Mouse (Mus musculus) liver, postnatal 0 days (tissue): ENCODE results near the gene Srsf3. TPM values are rescaled to one million over a fixed set of nuclear protein-coding genes. Genes with fewer than 3 reads are reported as not detected.
"Not testable (repeated sequence)": the region's sequence is repeated elsewhere in the genome, so short reads cannot be mapped to it uniquely, and the experiment has no call there.

Experiments used
- ATAC-seq: fragments of 200-750 bp; cut with Nextera tagmentation; 2 replicates; pipeline ENCODE4 v1.8.0; 2017; ENCODE audit warnings: mild to moderate bottlenecking, moderate library complexity
- DNase-seq: peaks from one replicate; pipeline ENCODE4 v3.0.0-alpha.2; 2016
- H3K27ac ChIP-seq: fragments of 300-500 bp; sonication (generic); 2 replicates; pipeline ENCODE4 v1.5.1; 2014; ENCODE audit warnings: antibody characterized with exemption, moderate library complexity, mild to moderate bottlenecking, low read depth
- H3K27me3 ChIP-seq: fragments of 300-500 bp; sonication (generic); 2 replicates; pipeline ENCODE4 v1.6.1; 2014; ENCODE audit warnings: low read length, control low read depth, mixed read lengths; ENCODE audit not compliant: insufficient read depth
- H3K36me3 ChIP-seq: fragments of 300-500 bp; sonication (generic); replicated peaks from 2 replicates; pipeline ENCODE4 v1.6.1; 2014; ENCODE audit warnings: mild to moderate bottlenecking, control low read depth, low read length, moderate library complexity, mixed read lengths; ENCODE audit not compliant: insufficient read depth
- H3K4me1 ChIP-seq: fragments of 300-500 bp; sonication (generic); 2 replicates; pipeline ENCODE4 v1.6.1; 2014; ENCODE audit warnings: antibody characterized with exemption, mild to moderate bottlenecking, control low read depth; ENCODE audit not compliant: insufficient read depth
- H3K4me2 ChIP-seq: fragments of 300-500 bp; sonication (generic); 2 replicates; pipeline ENCODE4 v1.6.1; 2014; ENCODE audit warnings: low read depth, mild to moderate bottlenecking, low read length, moderate library complexity, mixed read lengths
- H3K4me3 ChIP-seq: fragments of 300-500 bp; sonication (generic); 2 replicates; pipeline ENCODE4 v1.5.1; 2014; ENCODE audit warnings: low read depth, low read length
- H3K9ac ChIP-seq: fragments of 300-500 bp; sonication (generic); replicated peaks from 2 replicates; pipeline ENCODE4 v1.6.1; 2014; ENCODE audit warnings: mild to moderate bottlenecking, moderate library complexity
- H3K9me3 ChIP-seq: fragments of 300-500 bp; sonication (generic); 2 replicates; pipeline ENCODE4 v1.6.1; 2016; ENCODE audit warnings: mild to moderate bottlenecking, control low read depth, low read length, mixed read lengths
- CTCF ChIP-seq: sonication (generic); IDR thresholded peaks from 2 replicates; pipeline ENCODE4 v1.5.1; 2016; ENCODE audit warnings: antibody characterized with exemption, low read depth
- EP300 ChIP-seq: IDR thresholded peaks from 2 replicates; pipeline ENCODE4 v1.6.1; 2016; ENCODE audit warnings: antibody characterized with exemption, low read depth, mild to moderate bottlenecking
- WGBS: fragments of 180-500 bp; shearing (Covaris S2); extraction: QIAGEN DNeasy Blood & Tissue Kit; methylation state at CpG from one replicate; pipeline ENCODE4 v1.1.7; 2014; ENCODE audit not compliant: insufficient replicate concordance; 5-methylcytosine and 5-hydroxymethylcytosine counted together
- polyA plus RNA-seq: library from polyadenylated mRNA; unstranded; fragments of >200 nt; fragmentation: Nextera tagmentation; extraction: Ambion mirVana; gene quantifications from 2 replicates; pipeline ENCODE4 v1.2.1, GENCODE M21; 2015

Gene Srsf3
- polyA plus RNA-seq, 1 experiment from 2014 or later, result 163 TPM

DNA sequence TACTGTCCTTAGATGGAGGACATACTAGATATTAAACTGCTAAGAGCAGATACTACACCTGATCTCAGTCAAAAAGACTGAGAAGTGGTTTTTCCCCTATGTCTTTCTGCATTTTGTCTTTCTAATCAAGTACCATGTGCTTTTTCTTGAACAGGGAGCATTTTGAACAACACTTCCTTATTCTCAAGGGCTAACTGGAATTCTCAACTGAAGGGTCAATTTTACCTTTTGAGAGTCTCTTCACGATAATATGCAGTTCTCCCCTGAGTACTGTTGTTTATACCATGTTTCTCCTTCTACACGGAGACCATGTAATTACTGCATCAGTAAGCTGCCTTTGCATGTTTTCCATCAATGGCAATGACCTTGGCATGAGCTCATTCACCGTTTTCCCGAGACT, 42.4 kb upstream of the Srsf3 start:
- TF ChIP-seq CTCF, result no peak
- TF ChIP-seq EP300, result no peak
- DNase-seq, result no peak
- WGBS, result 79% methylated on average over 4 of the region's 4 CpGs
- H3K4me3 ChIP-seq, result no peak overlapping the region
- no peaks in the 10 kb centered on the region for H3K4me1 ChIP-seq
- ATAC-seq, result no peak
- H3K4me2 ChIP-seq, result no peak overlapping the region
- H3K9ac ChIP-seq, result no peak overlapping the region
- H3K27ac ChIP-seq, result no peak overlapping the region
- H3K9me3 ChIP-seq, result no peaks in the 10 kb centered on the region
- peaks cover 62% of the 10 kb centered on the region for H3K36me3 ChIP-seq
- no peaks in the 10 kb centered on the region for H3K27me3 ChIP-seq

DNA sequence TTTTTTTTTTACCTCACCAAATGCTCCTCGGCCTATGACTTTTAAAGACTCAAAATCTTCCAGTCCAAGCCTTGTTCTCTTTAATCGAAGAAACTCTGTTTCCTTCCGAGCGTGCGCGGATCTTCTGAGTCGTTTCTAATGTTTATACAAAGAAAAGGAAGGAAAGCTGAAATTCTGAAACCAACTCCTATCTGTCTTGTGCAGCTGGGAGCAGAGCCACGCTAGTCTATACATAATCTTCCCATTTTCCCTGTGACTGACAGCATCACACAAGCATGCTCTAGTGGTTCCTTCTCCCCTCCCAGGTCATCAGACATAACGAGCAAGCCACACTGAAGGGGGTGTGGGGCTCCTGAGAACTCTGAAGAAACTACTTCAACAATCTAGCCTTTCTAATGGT, 41.1 kb upstream of the Srsf3 start:
- 74% methylated on average over 9 of the region's 9 CpGs for WGBS
- H3K4me3 ChIP-seq, result no peak overlapping the region
- no peaks in the 10 kb centered on the region for H3K27me3 ChIP-seq
- H3K27ac ChIP-seq, result no peak overlapping the region
- DNase-seq (no peak), ATAC-seq (no peak)
- no peak overlapping the region for H3K9ac ChIP-seq
- H3K4me1 ChIP-seq, result no peaks in the 10 kb centered on the region
- TF ChIP-seq CTCF, result no peak
- TF ChIP-seq EP300, result no peak
- peaks cover 62% of the 10 kb centered on the region for H3K36me3 ChIP-seq
- no peaks in the 10 kb centered on the region for H3K9me3 ChIP-seq
- no peak overlapping the region for H3K4me2 ChIP-seq

DNA sequence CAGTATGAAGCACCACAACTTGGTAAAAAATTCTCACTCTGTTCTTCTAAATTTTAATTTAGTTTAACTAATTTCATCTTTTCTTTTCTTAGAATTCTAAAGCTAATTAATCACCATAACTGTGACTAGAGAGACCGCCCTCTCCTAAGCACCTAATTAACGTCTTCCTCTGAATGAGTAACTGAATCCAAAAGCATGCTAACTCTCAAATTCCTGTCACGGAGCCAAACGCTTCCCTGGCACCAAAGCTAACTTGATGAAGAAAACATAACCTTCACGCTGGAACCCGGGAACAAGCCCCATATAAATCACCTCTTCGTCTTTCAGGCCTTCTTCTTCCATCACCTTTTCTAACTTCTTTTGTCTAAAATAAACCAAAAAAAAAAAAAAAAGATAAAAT, 40.3 kb upstream of the Srsf3 start:
- no peak for DNase-seq
- Histone ChIP-seq H3K36me3 (peaks cover 61% of the 10 kb centered on the region), H3K9ac (no peak overlapping the region), H3K4me3 (no peak overlapping the region), H3K4me1 (no peaks in the 10 kb centered on the region), H3K9me3 (no peaks in the 10 kb centered on the region), H3K27me3 (no peaks in the 10 kb centered on the region), H3K27ac (no peak overlapping the region), H3K4me2 (no peak overlapping the region)
- no peak for ATAC-seq
- WGBS, result 79% methylated on average over 7 of the region's 7 CpGs
- TF ChIP-seq EP300, result no peak
- no peak for TF ChIP-seq CTCF

DNA sequence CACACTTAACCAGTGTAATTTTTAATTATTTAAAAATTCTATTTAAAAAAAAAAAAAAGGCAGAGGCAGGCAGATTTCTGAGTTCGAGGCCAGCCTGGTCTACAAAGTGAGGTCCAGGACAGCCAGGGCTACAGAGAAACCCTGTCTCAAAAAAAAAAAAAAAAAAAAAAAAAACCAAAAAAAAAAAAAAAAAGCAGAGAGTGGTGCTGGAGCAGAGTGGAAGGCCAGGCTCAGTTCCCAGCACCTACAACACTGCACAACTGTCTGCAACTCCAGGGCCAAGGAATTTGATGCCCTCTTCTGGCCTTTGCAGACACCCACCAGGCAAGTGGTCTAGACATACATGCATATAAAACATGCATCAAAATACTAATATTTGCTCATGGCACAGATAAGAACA, 39.4 kb upstream of the Srsf3 start:
- H3K27ac ChIP-seq, ATAC-seq, H3K4me2 ChIP-seq, DNase-seq, H3K27me3 ChIP-seq, H3K4me1 ChIP-seq, H3K4me3 ChIP-seq, H3K9me3 ChIP-seq, H3K9ac ChIP-seq: not testable (repeated sequence)
- peaks cover 60% of the 10 kb centered on the region for H3K36me3 ChIP-seq
- WGBS, result 82% methylated on average over 1 of the region's 1 CpGs

DNA sequence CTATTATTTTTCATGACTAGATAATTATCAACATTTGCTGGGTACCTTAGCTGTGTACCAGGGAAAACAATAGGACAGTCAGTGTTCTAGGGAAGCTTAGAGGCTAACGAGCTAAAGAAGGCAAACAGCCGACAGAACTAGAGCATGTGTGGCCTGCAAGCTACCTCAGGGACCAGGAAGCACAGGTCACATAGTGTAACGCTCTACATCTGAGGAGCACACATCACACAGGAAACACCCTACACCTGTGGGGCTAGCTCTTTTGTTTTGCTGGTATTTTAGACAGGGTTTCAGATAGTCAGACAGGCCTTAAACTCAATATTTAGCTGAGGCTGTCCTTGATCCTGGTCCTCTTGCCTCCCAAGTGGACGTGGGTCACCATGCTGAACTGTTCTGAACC, 37.8 kb upstream of the Srsf3 start:
- DNase-seq (no peak), ATAC-seq (no peak)
- H3K9me3 ChIP-seq, result no peaks in the 10 kb centered on the region
- H3K4me3 ChIP-seq, result no peak overlapping the region
- H3K4me2 ChIP-seq, result no peak overlapping the region
- H3K27me3 ChIP-seq, result no peaks in the 10 kb centered on the region
- no peaks in the 10 kb centered on the region for H3K4me1 ChIP-seq
- H3K9ac ChIP-seq, result no peak overlapping the region
- WGBS, result 87% methylated on average over 4 of the region's 4 CpGs
- H3K27ac ChIP-seq, result no peak overlapping the region
- TF ChIP-seq EP300 (no peak), CTCF (no peak)
- peaks cover 62% of the 10 kb centered on the region for H3K36me3 ChIP-seq

DNA sequence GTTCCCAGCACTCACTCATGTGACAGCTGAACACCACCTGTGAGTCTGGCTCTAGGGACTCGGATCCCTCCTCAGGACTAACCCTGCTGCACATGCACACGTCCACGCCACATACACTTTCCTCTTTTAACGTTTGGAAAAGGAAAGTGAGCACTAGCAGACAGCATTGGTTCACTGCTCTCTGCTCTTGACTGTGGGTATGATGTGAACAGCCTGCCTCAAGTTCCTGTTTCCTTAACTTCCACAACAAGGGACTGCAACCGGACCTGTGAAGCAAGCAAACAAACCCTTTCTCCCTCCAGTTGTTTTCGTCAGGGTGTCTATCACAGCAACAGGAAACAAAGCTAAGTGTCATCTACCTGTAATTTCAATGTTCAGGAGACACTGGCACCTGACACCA, 32.0 kb upstream of the Srsf3 start:
- no peak for DNase-seq
- 59% methylated on average over 6 of the region's 6 CpGs for WGBS

DNA sequence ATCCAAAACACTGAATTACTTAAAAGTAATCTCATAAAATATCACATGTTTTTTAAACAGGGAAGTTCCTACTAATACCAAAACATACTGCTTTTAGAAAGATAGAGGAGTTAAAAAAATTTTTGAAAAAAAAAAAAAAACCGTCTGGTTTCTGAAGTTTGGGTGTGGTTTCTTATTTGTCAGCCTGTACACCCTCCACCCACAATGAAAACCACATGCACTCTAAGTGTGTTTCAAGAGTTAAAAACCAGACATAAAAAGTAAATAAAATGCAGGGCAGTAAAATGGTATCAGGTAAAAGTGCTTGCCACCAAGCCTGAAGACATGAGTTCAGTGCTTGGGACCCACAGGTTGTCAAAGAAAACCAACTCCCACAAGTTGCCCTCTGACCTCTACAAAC, 28.7 kb upstream of the Srsf3 start:
- 24% methylated on average over 1 of the region's 1 CpGs for WGBS
- no peak for ATAC-seq
- no peak for TF ChIP-seq EP300
- no peak for TF ChIP-seq CTCF

More for the DNA sequence above, 32.0 kb upstream of the Srsf3 start:
- H3K27ac ChIP-seq, result no peak overlapping the region
- no peaks in the 10 kb centered on the region for H3K27me3 ChIP-seq
- TF ChIP-seq CTCF, result no peak
- TF ChIP-seq EP300, result no peak
- no peak overlapping the region for H3K4me2 ChIP-seq
- H3K4me1 ChIP-seq, result peaks cover 20% of the 10 kb centered on the region
- H3K4me3 ChIP-seq, result no peak overlapping the region
- H3K9me3 ChIP-seq, result no peaks in the 10 kb centered on the region
- H3K9ac ChIP-seq, result no peak overlapping the region
- peaks cover 41% of the 10 kb centered on the region for H3K36me3 ChIP-seq
- no peak for ATAC-seq

More for the DNA sequence above, 28.7 kb upstream of the Srsf3 start:
- no peak for DNase-seq
- Histone ChIP-seq H3K9ac (no peak overlapping the region), H3K4me1 (peaks cover 37% of the 10 kb centered on the region), H3K27me3 (no peaks in the 10 kb centered on the region), H3K36me3 (peaks cover 20% of the 10 kb centered on the region), H3K4me2 (no peak overlapping the region), H3K4me3 (no peak overlapping the region), H3K9me3 (no peaks in the 10 kb centered on the region), H3K27ac (no peak overlapping the region)
